Mouse (Mus musculus) forebrain, embryonic 11.5 days (tissue): ENCODE measurements at regions not wholly inside any gene's neighbourhood (a gene's known extent, or its start where the extent isn't known, plus 50 kb on each side); places are given as distances from the start of the nearest gene placed in this dataset.
A peak's percentile ranks its signal among the peaks of the same experiment; 100 is the strongest.

Experiments
- ATAC-seq: fragments of 200-750 bp; cut with Nextera tagmentation; replicated peaks from 2 replicates; pipeline ENCODE4 v1.8.0; 2017; ENCODE audit warnings: moderate TSS enrichment; ENCODE audit not compliant: low FRiP score
- DNase-seq: peaks from one replicate; pipeline ENCODE4 v3.0.0-alpha.2; 2017; ENCODE audit warnings: low spot score
- H3K27ac ChIP-seq: fragments of 300-500 bp; sonication (generic); 2 replicates; pipeline ENCODE4 v1.5.1; 2014; ENCODE audit warnings: low read depth, low read length
- H3K27me3 ChIP-seq: fragments of 300-500 bp; sonication (generic); 2 replicates; pipeline ENCODE4 v1.6.1; 2014; ENCODE audit warnings: mild to moderate bottlenecking, low read length, mixed read lengths; ENCODE audit not compliant: control insufficient read depth, insufficient read depth
- H3K36me3 ChIP-seq: fragments of 300-500 bp; sonication (generic); 2 replicates; pipeline ENCODE4 v1.6.1; 2014; ENCODE audit warnings: mild to moderate bottlenecking, low read length, moderate library complexity, mixed read lengths; ENCODE audit not compliant: control insufficient read depth, insufficient read depth
- H3K4me1 ChIP-seq: fragments of 300-500 bp; sonication (generic); replicated peaks from 2 replicates; pipeline ENCODE4 v1.6.1; 2014; ENCODE audit warnings: low read length, mixed read lengths; ENCODE audit not compliant: control insufficient read depth, insufficient read depth
- H3K4me2 ChIP-seq: fragments of 300-500 bp; sonication (generic); 2 replicates; pipeline ENCODE4 v1.6.1; 2014; ENCODE audit warnings: low read depth, mild to moderate bottlenecking, low read length, moderate library complexity, mixed read lengths; ENCODE audit not compliant: severe bottlenecking
- H3K4me3 ChIP-seq: fragments of 300-500 bp; sonication (generic); 2 replicates; pipeline ENCODE4 v1.5.1; 2014; ENCODE audit warnings: low read depth, low read length
- H3K9ac ChIP-seq: fragments of 300-500 bp; sonication (generic); 2 replicates; pipeline ENCODE4 v1.6.1; 2014; ENCODE audit warnings: low read length
- H3K9me3 ChIP-seq: fragments of 300-500 bp; sonication (generic); 2 replicates; pipeline ENCODE4 v1.6.1; 2016; ENCODE audit warnings: low read length, mixed read lengths; ENCODE audit not compliant: control insufficient read depth
- WGBS: fragments of 180-500 bp; shearing (Covaris S2); extraction: QIAGEN DNeasy Blood & Tissue Kit; methylation state at CpG from one replicate; pipeline ENCODE4 v1.1.7; 2014; 5-methylcytosine and 5-hydroxymethylcytosine counted together

DNA sequence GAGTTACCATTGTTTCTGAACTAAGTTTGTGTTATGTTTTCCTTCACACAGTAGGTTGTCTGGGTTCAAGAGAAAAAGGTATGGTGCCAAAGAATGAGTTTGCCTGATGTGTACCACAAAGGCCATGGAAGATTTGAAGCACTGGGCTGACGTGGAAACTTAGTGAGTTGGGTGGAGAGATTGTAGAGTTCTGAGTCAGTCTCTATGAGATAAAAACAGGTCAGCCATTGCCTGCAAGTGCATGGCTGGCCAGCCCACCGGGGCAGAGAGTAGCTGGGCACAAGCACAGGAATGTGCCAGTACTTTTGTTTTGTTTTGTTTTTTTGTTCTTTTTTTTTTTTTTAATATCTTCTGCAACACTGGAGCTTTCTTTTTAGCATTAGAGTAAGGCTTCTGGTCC is 541.2 kb upstream of the A830018L16Rik start:
- no peaks in the 10 kb centered on the region for H3K36me3 ChIP-seq
- 72% methylated on average over 2 of the region's 2 CpGs for WGBS
- no peaks in the 10 kb centered on the region for H3K27me3 ChIP-seq
- H3K9ac ChIP-seq = no peak overlapping the region
- H3K4me1 ChIP-seq = no peaks in the 10 kb centered on the region
- H3K27ac ChIP-seq = no peak overlapping the region
- DNase-seq (no peak), ATAC-seq (no peak)
- H3K9me3 ChIP-seq = no peaks in the 10 kb centered on the region
- no peak overlapping the region for H3K4me3 ChIP-seq
- no peak overlapping the region for H3K4me2 ChIP-seq

DNA sequence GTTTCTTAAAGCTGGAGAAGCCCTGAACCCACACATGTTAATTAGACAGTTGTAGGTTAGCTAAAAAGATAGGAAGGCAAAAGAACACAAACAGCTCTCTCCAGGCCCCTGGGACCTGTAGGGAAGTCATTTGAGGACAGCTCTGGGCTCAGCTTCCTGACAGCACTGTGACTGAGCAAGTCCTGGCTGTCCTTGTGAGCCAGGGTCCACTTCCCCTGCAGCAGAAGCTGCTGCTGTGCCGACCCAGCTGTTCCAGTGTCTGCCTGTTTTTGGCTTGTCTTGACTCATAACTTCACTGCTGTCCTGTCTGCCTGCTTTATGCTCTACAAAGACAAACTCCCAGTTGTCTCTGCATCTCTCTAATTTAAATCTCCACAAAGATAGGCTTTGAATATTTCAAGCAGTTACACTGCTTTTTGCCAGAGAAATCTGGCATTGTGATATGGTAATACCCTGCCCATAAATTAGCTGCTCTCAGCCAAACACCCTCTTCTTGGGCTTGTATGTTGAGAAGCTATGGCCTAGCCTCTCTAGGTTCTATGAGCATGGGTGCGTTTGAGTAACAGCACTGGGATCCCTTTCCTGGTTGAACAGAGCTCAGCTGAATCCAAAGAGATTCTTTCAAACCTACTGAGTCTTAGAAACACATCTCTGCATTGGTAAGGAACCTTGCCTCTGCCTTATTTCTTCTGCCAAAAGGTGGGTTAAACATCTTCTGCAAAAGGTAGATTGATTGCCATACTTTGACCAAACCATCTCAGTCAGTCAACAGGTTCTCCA is 536.3 kb upstream of the A830018L16Rik start:
- H3K36me3 ChIP-seq = no peaks in the 10 kb centered on the region
- no peaks in the 10 kb centered on the region for H3K4me1 ChIP-seq
- no peak overlapping the region for H3K9ac ChIP-seq
- no peak overlapping the region for H3K4me3 ChIP-seq
- WGBS = 53% methylated on average over 2 of the region's 2 CpGs
- no peak overlapping the region for H3K4me2 ChIP-seq
- H3K27ac ChIP-seq = no peak overlapping the region
- DNase-seq (no peak), ATAC-seq (no peak)
- H3K27me3 ChIP-seq = no peaks in the 10 kb centered on the region
- no peaks in the 10 kb centered on the region for H3K9me3 ChIP-seq

DNA sequence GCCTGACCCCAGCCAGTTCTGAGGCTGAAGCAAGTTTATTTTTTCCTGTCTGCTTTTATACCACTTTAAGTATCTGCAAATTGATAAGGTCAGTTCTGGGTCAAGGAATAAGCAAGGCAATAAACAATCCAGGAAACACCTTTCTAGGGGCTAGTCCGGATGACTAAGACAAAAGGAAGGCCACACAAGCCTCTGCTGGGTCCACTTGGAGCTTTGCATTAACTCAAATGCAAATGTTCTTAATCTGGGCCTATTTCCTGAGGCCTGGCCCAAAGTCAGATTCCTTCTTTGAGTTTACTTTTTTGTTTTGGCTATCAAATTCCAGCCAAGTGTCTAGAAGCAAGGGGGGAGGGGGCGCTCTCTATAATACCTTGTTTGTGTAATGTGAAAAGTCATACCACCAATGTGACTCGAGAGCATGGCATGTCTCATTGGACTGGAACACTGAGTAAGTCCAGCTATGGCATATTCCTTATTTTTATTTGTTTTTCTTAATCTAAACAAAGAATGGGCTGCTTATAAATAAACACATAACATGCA is 535.6 kb upstream of the A830018L16Rik start:
- Histone ChIP-seq H3K4me3 (no peak overlapping the region), H3K27ac (no peak overlapping the region), H3K9me3 (no peaks in the 10 kb centered on the region), H3K4me1 (no peaks in the 10 kb centered on the region), H3K9ac (no peak overlapping the region), H3K36me3 (no peaks in the 10 kb centered on the region), H3K4me2 (no peak overlapping the region), H3K27me3 (no peaks in the 10 kb centered on the region)
- DNase-seq (no peak), ATAC-seq (no peak)
- WGBS = 64% methylated on average over 3 of the region's 3 CpGs

DNA sequence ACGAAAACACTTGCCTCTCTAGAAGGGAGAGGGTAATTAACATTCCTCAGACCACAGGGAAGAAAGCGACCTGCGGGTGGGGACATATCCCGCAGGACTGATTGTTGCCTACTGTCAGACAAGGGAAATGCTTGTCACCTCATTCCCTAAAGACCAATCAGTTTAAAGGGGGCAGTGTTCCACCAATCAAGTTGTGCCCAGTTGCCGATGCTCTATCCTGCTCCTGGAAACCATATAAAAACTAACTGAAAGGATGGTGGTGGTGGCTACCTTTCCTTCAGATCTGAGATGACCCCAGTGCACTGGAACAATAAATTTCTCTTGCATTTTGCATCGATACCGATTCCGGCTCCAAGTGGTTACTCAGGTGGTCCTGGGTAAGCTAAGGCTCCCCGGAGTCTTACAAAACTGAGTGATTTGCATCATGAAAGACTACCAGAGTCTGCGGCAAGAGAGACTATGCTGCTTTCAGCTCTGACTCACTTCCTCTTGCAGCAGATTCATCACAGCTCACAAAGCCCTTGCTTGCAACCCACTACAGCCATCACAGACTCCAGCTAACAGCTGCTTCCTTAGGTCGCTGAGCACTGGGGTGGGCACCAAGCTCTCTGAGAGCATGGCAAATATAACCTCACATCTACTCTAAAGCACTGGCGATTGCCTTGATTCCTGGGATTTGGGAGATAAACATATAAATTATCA is 533.7 kb upstream of the A830018L16Rik start:
- H3K9ac ChIP-seq = no peak overlapping the region
- no peaks in the 10 kb centered on the region for H3K9me3 ChIP-seq
- no peaks in the 10 kb centered on the region for H3K36me3 ChIP-seq
- DNase-seq = no peak
- H3K4me1 ChIP-seq = no peaks in the 10 kb centered on the region
- no peak for ATAC-seq
- H3K4me3 ChIP-seq = no peak overlapping the region
- H3K27ac ChIP-seq = no peak overlapping the region
- H3K27me3 ChIP-seq = no peaks in the 10 kb centered on the region
- no peak overlapping the region for H3K4me2 ChIP-seq
- WGBS = 78% methylated on average over 12 of the region's 12 CpGs

DNA sequence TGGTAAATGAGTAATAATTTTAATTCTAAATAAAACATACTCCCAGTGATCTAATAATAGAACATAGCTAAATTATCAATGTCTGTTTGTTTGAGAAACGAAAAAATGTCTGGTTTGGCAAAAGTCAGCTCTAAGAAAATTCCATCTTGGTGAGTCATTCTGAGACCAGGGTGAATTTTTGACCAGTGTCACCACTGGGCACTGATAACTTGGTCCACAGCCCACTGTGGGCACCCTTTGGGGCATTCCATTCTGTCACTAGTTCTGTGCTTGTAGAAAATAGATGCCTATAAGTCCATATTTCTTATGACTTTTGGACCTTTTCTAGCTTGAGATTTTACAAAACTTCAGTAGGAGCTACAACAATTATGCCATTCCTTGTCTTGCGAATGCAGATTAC is 515.1 kb upstream of the A830018L16Rik start:
- no peaks in the 10 kb centered on the region for H3K36me3 ChIP-seq
- no peak overlapping the region for H3K4me3 ChIP-seq
- 79% methylated on average over 2 of the region's 2 CpGs for WGBS
- H3K9me3 ChIP-seq = no peaks in the 10 kb centered on the region
- no peak overlapping the region for H3K9ac ChIP-seq
- DNase-seq (no peak), ATAC-seq (no peak)
- no peaks in the 10 kb centered on the region for H3K4me1 ChIP-seq
- H3K27me3 ChIP-seq = no peaks in the 10 kb centered on the region
- H3K27ac ChIP-seq = no peak overlapping the region
- no peak overlapping the region for H3K4me2 ChIP-seq

DNA sequence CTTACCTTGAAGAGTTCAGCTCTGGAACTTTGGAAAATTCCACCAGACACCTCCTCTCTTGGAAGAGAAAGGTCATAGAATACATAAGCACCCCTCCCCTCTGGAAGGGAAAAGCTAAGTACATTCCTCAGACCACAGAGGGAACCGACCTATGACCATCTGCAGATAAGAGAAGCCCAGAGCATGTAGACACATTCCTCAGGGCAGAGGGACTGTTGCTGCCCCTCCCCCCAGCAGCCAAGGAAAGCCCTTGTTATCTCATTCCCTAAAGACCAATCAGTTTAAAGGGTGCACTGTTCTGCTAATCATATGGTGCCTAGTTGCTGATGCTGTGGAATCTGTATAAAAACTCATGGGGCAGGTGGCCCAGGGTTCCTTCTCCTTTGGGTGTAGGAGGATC is 511.2 kb upstream of the A830018L16Rik start:
- Histone ChIP-seq H3K9me3 (no peaks in the 10 kb centered on the region), H3K4me3 (no peak overlapping the region), H3K9ac (no peak overlapping the region), H3K36me3 (no peaks in the 10 kb centered on the region), H3K4me2 (no peak overlapping the region), H3K27ac (no peak overlapping the region), H3K4me1 (no peaks in the 10 kb centered on the region), H3K27me3 (no peaks in the 10 kb centered on the region)
- DNase-seq = no peak
- ATAC-seq = no peak
- WGBS = 81% methylated on average over 1 of the region's 1 CpGs

DNA sequence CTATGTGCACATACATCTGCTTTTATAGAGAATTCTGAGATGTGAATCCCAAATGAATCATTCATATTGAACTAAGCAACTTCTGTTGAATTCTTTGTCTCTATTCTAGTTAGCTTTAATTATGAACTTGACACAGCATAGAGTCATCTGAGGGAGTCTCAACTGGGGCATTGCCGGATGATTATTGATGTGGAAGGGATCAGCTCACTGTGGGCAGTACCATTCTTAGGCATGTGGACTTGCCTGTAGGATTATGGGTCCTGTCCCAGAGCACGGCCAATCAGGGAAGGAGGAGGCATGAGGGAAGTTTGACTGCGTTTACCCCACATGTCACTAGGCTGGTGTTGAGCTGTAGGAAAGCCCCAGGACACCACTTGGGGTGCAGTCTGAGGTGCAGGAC is 493.9 kb upstream of the A830018L16Rik start:
- H3K36me3 ChIP-seq = no peaks in the 10 kb centered on the region
- DNase-seq = peak; percentile 52
- peak; percentile 87 for ATAC-seq
- H3K4me2 ChIP-seq = no peak overlapping the region
- H3K27me3 ChIP-seq = no peaks in the 10 kb centered on the region
- H3K9me3 ChIP-seq = no peaks in the 10 kb centered on the region
- no peak overlapping the region for H3K9ac ChIP-seq
- H3K27ac ChIP-seq = no peak overlapping the region
- no peaks in the 10 kb centered on the region for H3K4me1 ChIP-seq
- 74% methylated on average over 3 of the region's 3 CpGs for WGBS
- H3K4me3 ChIP-seq = no peak overlapping the region

DNA sequence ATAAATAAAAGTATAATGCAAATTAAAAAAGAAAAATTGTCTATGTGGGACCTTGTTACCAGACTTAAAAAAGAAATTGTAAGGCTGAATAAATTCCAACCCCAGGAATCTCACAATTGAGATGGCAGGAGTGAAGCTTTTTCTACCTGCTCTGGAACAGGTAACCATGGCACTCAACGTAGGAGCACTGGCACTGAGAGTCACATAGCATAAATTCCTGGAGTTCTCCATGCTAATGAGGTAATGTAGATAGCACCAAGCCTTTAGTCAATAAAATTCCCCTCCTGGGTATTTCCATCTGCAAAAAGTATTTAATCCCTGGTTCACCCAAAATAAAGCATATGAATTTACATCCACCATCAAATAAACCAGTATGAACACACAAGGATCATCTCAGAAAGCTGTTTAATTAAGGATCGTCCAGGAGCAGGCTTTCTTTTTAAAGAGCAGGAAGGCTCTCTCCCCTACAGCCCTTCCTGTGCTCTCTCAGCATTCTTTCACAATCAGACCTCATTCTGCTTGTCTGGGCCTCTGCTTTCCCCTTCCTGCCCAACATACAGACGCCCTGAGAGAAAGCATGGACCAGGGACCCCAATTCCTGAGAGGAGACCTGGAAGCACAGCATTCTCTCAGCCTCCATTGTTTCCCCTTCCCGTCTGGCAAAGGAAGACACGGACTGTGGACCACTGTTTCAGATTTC is 481.4 kb upstream of the A830018L16Rik start:
- Histone ChIP-seq H3K4me3 (no peak overlapping the region), H3K36me3 (no peaks in the 10 kb centered on the region), H3K4me1 (no peaks in the 10 kb centered on the region), H3K27me3 (no peaks in the 10 kb centered on the region), H3K27ac (no peak overlapping the region), H3K9ac (no peak overlapping the region), H3K9me3 (no peaks in the 10 kb centered on the region), H3K4me2 (no peak overlapping the region)
- WGBS = 60% methylated on average over 5 of the region's 5 CpGs
- DNase-seq (no peak), ATAC-seq (no peak)
